Mouse (Mus musculus): ENCODE data around the gene Paqr3. TPM values are rescaled to one million over a fixed set of nuclear protein-coding genes. Genes with fewer than 3 reads are reported as not detected.

Gene Paqr3
- total RNA-seq (2023) = 1 to 10 TPM; 5.0 to 7.3 TPM

GRCm38 (mm10) chr5:97111207-97111910 is at the start of gene Paqr3:
TSS of gene Paqr3 (minus strand) at chr5:97111596.

Other genes with a start within 250 kb of the Paqr3 start
- 10 to 100 TPM; 26.3 to 31.9 TPM for gene Bmp2k, start 113.9 kb downstream of the Paqr3 start, total RNA-seq (2023)